Mouse (Mus musculus): ENCODE measurements around the gene Kdm2a. TPM values are rescaled to one million over a fixed set of nuclear protein-coding genes. Genes with fewer than 3 reads are reported as not detected.
"Not testable (repeated sequence)": the region's sequence is repeated elsewhere in the genome, so short reads cannot be mapped to it uniquely, and the experiment has no call there.

The Kdm2a gene
- polyA plus RNA-seq, 1 experiment, result 122 TPM

GRCm38 (mm10) chr19:4414631-4415030, 16.5 kb upstream of the Kdm2a start:
- DNase-seq (ENCODE audit: low read depth), result no peak

GRCm38 (mm10) chr19:4409062-4409461, 11.0 kb upstream of the Kdm2a start:
- DNase-seq (ENCODE audit: low read depth), result peak; percentile 92

GRCm38 (mm10) chr19:4404840-4405239, 6.8 kb upstream of the Kdm2a start:
- no peak for DNase-seq (ENCODE audit: low read depth)

- DNase-seq (ENCODE audit: low read depth), result no peak
These were observed 874 bp upstream of the Kdm2a start for GRCm38 (mm10) chr19:4398959-4399358.

GRCm38 (mm10) chr19:4398630-4398948, 504 bp upstream of the Kdm2a start:
- DNase-seq (ENCODE audit: low read depth), result no peak

GRCm38 (mm10) chr19:4396998-4397797, 887 bp downstream of the Kdm2a start:
- DNase-seq (ENCODE audit: low read depth), result no peak

GRCm38 (mm10) chr19:4396081-4396997, 1.7 kb downstream of the Kdm2a start:
- DNase-seq (ENCODE audit: low read depth), result no peak

- DNase-seq (ENCODE audit: low read depth), result no peak
These were observed 10.8 kb downstream of the Kdm2a start for GRCm38 (mm10) chr19:4387276-4387675.

- DNase-seq (ENCODE audit: low read depth), result no peak
These were observed 13.1 kb downstream of the Kdm2a start for GRCm38 (mm10) chr19:4385026-4385425.

- DNase-seq (ENCODE audit: low read depth), result no peak
These were observed 13.8 kb downstream of the Kdm2a start for GRCm38 (mm10) chr19:4384322-4384721.

GRCm38 (mm10) chr19:4383306-4383705, 14.8 kb downstream of the Kdm2a start:
- no peak for DNase-seq (ENCODE audit: low read depth)

- DNase-seq (ENCODE audit: low read depth), result not testable (repeated sequence)
These were observed 15.8 kb downstream of the Kdm2a start for GRCm38 (mm10) chr19:4382303-4382702.

- DNase-seq (ENCODE audit: low read depth), result no peak
These were observed 27.4 kb downstream of the Kdm2a start for GRCm38 (mm10) chr19:4370656-4371055.

- no peak for DNase-seq (ENCODE audit: low read depth)
These were observed 27.8 kb downstream of the Kdm2a start for GRCm38 (mm10) chr19:4370254-4370653.

GRCm38 (mm10) chr19:4349455-4349854, 48.6 kb downstream of the Kdm2a start:
- DNase-seq (ENCODE audit: low read depth), result no peak

- DNase-seq (ENCODE audit: low read depth), result no peak
These were observed 51.6 kb downstream of the Kdm2a start for GRCm38 (mm10) chr19:4346479-4346878.

- no peak for DNase-seq (ENCODE audit: low read depth)
These were observed 59.9 kb downstream of the Kdm2a start for GRCm38 (mm10) chr19:4338162-4338561.

GRCm38 (mm10) chr19:4333791-4334190, 64.3 kb downstream of the Kdm2a start:
- DNase-seq (ENCODE audit: low read depth), result peak; percentile 78

- no peak for DNase-seq (ENCODE audit: low read depth)
These were observed 64.8 kb downstream of the Kdm2a start for GRCm38 (mm10) chr19:4333100-4333775.

GRCm38 (mm10) chr19:4332653-4333052, 65.4 kb downstream of the Kdm2a start:
- no peak for DNase-seq (ENCODE audit: low read depth)

GRCm38 (mm10) chr19:4331273-4331672, 66.8 kb downstream of the Kdm2a start:
- no peak for DNase-seq (ENCODE audit: low read depth)

GRCm38 (mm10) chr19:4330603-4331002, 67.5 kb downstream of the Kdm2a start:
- DNase-seq (ENCODE audit: low read depth), result no peak

Measured in gonadal fat pad, adult 2 months (tissue).